Mouse (Mus musculus) embryonic fibroblast, embryonic 13.5 days (primary cell): ENCODE data around the gene Pds5a.

Experiments used
- CTCF ChIP-seq: IDR thresholded peaks from 2 replicates; pipeline ENCODE4 v1.5.1; 2011; ENCODE audit warnings: mild to moderate bottlenecking, control low read depth, low read length, moderate library complexity, borderline replicate concordance; ENCODE audit not compliant: insufficient read depth
- POLR2A ChIP-seq: IDR thresholded peaks from 2 replicates; pipeline ENCODE4 v1.6.1; 2011; ENCODE audit warnings: low read depth, mild to moderate bottlenecking, control low read depth, low read length, moderate library complexity

- TF ChIP-seq POLR2A, result no peak
- no peak for TF ChIP-seq CTCF
Measured at GRCm38 (mm10) chr5:65706171-65706570, 8.1 kb upstream of the Pds5a start.
